Mouse (Mus musculus) liver, embryonic 14.5 days (tissue): ENCODE data around the gene Ltv1.

Experiments
- CTCF ChIP-seq: IDR thresholded peaks from 2 replicates; pipeline ENCODE4 v1.5.1; 2016; ENCODE audit warnings: antibody characterized with exemption, low read depth, control low read depth
- EP300 ChIP-seq: IDR thresholded peaks from 2 replicates; pipeline ENCODE4 v1.6.1; 2016; ENCODE audit warnings: antibody characterized with exemption, low read depth

DNA sequence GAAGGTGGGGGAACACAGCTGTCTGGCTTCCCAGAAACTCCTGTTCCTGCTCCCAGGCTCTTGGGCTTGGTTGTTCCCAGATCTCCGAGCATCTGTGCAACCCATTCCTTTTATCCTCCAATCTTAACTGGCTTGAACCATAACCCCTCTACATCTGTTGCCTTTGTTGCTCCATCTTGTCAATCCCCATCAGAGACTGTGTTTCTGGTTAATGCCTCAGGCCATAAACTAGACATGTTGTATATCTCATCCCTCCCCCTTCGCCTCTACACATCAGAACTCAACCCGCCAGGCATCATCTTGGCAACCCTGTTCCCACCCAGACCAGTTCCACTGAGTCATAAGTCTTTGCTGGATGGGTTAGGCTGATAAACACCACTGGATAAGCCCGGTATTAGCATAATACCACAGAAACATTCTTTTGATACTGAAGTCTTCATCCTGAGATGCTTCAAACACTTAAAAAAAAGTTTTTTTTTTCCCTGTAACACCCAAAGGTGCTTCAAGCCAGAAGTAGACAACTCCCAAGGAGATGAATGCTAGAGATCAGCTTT lies 40.1 kb downstream of the Ltv1 start:
- no peak for TF ChIP-seq CTCF
- TF ChIP-seq EP300: no peak
